Mouse (Mus musculus): ENCODE results near the gene Lrmda.

GRCm38 (mm10) chr14:22929585-22929984, 910.1 kb downstream of the Lrmda start:
- no peak for TF ChIP-seq CTCF (IDR thresholded peaks at IDR 0.05; ENCODE audit: borderline replicate concordance, insufficient read depth, low read length)
- TF ChIP-seq POLR2A (IDR thresholded peaks at IDR 0.05; ENCODE audit: low read depth, low read length), result 0 out of 2 replicates have a peak, but pooled peaks have one; percentile 16
